Mouse (Mus musculus): ENCODE measurements around the gene Zfp536. TPM values are rescaled to one million over a fixed set of nuclear protein-coding genes. Genes with fewer than 3 reads are reported as not detected.

The Zfp536 gene
- polyA plus RNA-seq (2016; fragmentation: Nextera tagmentation; extraction: Ambion mirVana): 2.0 and 2.4 TPM in 2 replicates

GRCm38 (mm10) chr7:37773312-37773702 lies at the start of gene Zfp536:
TSS of gene Zfp536 (minus strand) at chr7:37773641.
- no peak for DNase-seq (ENCODE audit: low spot score)
- peak within 1 kb of the TSS; percentile 86; the same call in 1 of the 2 replicates for H3K27ac ChIP-seq
- H3K27me3 ChIP-seq (ENCODE audit: insufficient read depth, poor library complexity, severe bottlenecking): peaks cover 66% of the 10 kb centered on the region
- no peaks in the 10 kb centered on the region for H3K36me3 ChIP-seq
- peak within 1 kb of the TSS; percentile 74 for H3K4me3 ChIP-seq
- WGBS: under 1% methylated on average over 27 of the region's 27 CpGs
- H3K9me3 ChIP-seq: no peaks in the 10 kb centered on the region
- H3K4me1 ChIP-seq: peaks cover 19% of the 10 kb centered on the region

GRCm38 (mm10) chr7:37820670-37821301 lies 47.3 kb upstream of the Zfp536 start:
- H3K4me1 ChIP-seq: peaks cover 10% of the 10 kb centered on the region; the same call in 1 of the 2 replicates
- DNase-seq (ENCODE audit: low spot score): peak; percentile 92
- no peak overlapping the region for H3K4me3 ChIP-seq
- H3K27ac ChIP-seq: peak overlapping the region; percentile 72; the same call in 1 of the 2 replicates
- no peaks in the 10 kb centered on the region for H3K9me3 ChIP-seq
- 54% methylated on average over 11 of the region's 11 CpGs for WGBS
- no peaks in the 10 kb centered on the region for H3K36me3 ChIP-seq
- peaks cover 7% of the 10 kb centered on the region; the same call in 1 of the 2 replicates for H3K27me3 ChIP-seq (ENCODE audit: insufficient read depth, poor library complexity, severe bottlenecking)

GRCm38 (mm10) chr7:37818631-37819340 lies 45.3 kb upstream of the Zfp536 start:
- DNase-seq (ENCODE audit: low spot score): peak; percentile 67
- 89% methylated on average over 8 of the region's 8 CpGs for WGBS
- no peaks in the 10 kb centered on the region for H3K36me3 ChIP-seq

GRCm38 (mm10) chr7:37816901-37817300 lies 43.5 kb upstream of the Zfp536 start:
- Histone ChIP-seq H3K27me3 (ENCODE audit: insufficient read depth, poor library complexity, severe bottlenecking) (peaks cover 7% of the 10 kb centered on the region; the same call in 1 of the 2 replicates), H3K4me1 (peaks cover 7% of the 10 kb centered on the region; the same call in 1 of the 2 replicates), H3K36me3 (no peaks in the 10 kb centered on the region), H3K4me3 (no peak overlapping the region), H3K9me3 (no peaks in the 10 kb centered on the region), H3K27ac (no peak overlapping the region)
- DNase-seq (ENCODE audit: low spot score): peak; percentile 60
- 89% methylated on average over 7 of the region's 7 CpGs for WGBS

More at GRCm38 (mm10) chr7:37818631-37819340, 45.3 kb upstream of the Zfp536 start:
- H3K4me1 ChIP-seq: peaks cover 10% of the 10 kb centered on the region; the same call in 1 of the 2 replicates
- no peaks in the 10 kb centered on the region for H3K9me3 ChIP-seq
- H3K27me3 ChIP-seq (ENCODE audit: insufficient read depth, poor library complexity, severe bottlenecking): peaks cover 7% of the 10 kb centered on the region; the same call in 1 of the 2 replicates
- no peak overlapping the region for H3K27ac ChIP-seq
- no peak overlapping the region for H3K4me3 ChIP-seq

- peak; percentile 62 for DNase-seq (ENCODE audit: low spot score)
- no peaks in the 10 kb centered on the region for H3K36me3 ChIP-seq
- WGBS: 50% methylated on average over 8 of the region's 8 CpGs
These were observed 41.5 kb upstream of the Zfp536 start for GRCm38 (mm10) chr7:37814844-37815406.

GRCm38 (mm10) chr7:37813676-37814075 lies 40.2 kb upstream of the Zfp536 start:
- 73% methylated on average over 10 of the region's 10 CpGs for WGBS
- Histone ChIP-seq H3K4me1 (no peaks in the 10 kb centered on the region), H3K27ac (no peak overlapping the region), H3K4me3 (no peak overlapping the region), H3K36me3 (no peaks in the 10 kb centered on the region), H3K27me3 (ENCODE audit: insufficient read depth, poor library complexity, severe bottlenecking) (peaks cover 4% of the 10 kb centered on the region; the same call in 1 of the 2 replicates), H3K9me3 (no peaks in the 10 kb centered on the region)
- DNase-seq (ENCODE audit: low spot score): peak; percentile 73

More at GRCm38 (mm10) chr7:37814844-37815406, 41.5 kb upstream of the Zfp536 start:
- H3K27ac ChIP-seq: no peak overlapping the region
- no peaks in the 10 kb centered on the region for H3K9me3 ChIP-seq
- no peak overlapping the region for H3K4me3 ChIP-seq
- peaks cover 7% of the 10 kb centered on the region; the same call in 1 of the 2 replicates for H3K27me3 ChIP-seq (ENCODE audit: insufficient read depth, poor library complexity, severe bottlenecking)
- no peaks in the 10 kb centered on the region for H3K4me1 ChIP-seq

- H3K27ac ChIP-seq: no peak overlapping the region
- 80% methylated on average over 5 of the region's 5 CpGs for WGBS
- H3K27me3 ChIP-seq (ENCODE audit: insufficient read depth, poor library complexity, severe bottlenecking): no peaks in the 10 kb centered on the region
- H3K36me3 ChIP-seq: no peaks in the 10 kb centered on the region
- DNase-seq (ENCODE audit: low spot score): no peak
- H3K9me3 ChIP-seq: no peaks in the 10 kb centered on the region
- H3K4me1 ChIP-seq: no peaks in the 10 kb centered on the region
- no peak overlapping the region for H3K4me3 ChIP-seq
These were observed 36.5 kb upstream of the Zfp536 start for GRCm38 (mm10) chr7:37809908-37810307.

GRCm38 (mm10) chr7:37809001-37809400 lies 35.6 kb upstream of the Zfp536 start:
- H3K4me3 ChIP-seq: no peak overlapping the region
- 84% methylated on average over 4 of the region's 4 CpGs for WGBS
- DNase-seq (ENCODE audit: low spot score): peak; percentile 54
- no peaks in the 10 kb centered on the region for H3K27me3 ChIP-seq (ENCODE audit: insufficient read depth, poor library complexity, severe bottlenecking)
- H3K4me1 ChIP-seq: no peaks in the 10 kb centered on the region
- H3K9me3 ChIP-seq: no peaks in the 10 kb centered on the region
- H3K36me3 ChIP-seq: no peaks in the 10 kb centered on the region
- no peak overlapping the region for H3K27ac ChIP-seq

- WGBS: 66% methylated on average over 3 of the region's 3 CpGs
- Histone ChIP-seq H3K27ac (no peak overlapping the region), H3K4me3 (no peak overlapping the region), H3K4me1 (peaks cover 6% of the 10 kb centered on the region; the same call in 1 of the 2 replicates), H3K27me3 (ENCODE audit: insufficient read depth, poor library complexity, severe bottlenecking) (no peaks in the 10 kb centered on the region), H3K36me3 (no peaks in the 10 kb centered on the region), H3K9me3 (no peaks in the 10 kb centered on the region)
- DNase-seq (ENCODE audit: low spot score): no peak
These were observed 27.7 kb upstream of the Zfp536 start for GRCm38 (mm10) chr7:37801160-37801559.

- Histone ChIP-seq H3K9me3 (no peaks in the 10 kb centered on the region), H3K4me3 (no peak overlapping the region), H3K27ac (no peak overlapping the region), H3K36me3 (no peaks in the 10 kb centered on the region), H3K4me1 (no peaks in the 10 kb centered on the region), H3K27me3 (ENCODE audit: insufficient read depth, poor library complexity, severe bottlenecking) (no peaks in the 10 kb centered on the region)
- no peak for DNase-seq (ENCODE audit: low spot score)
- WGBS: 69% methylated on average over 4 of the region's 4 CpGs
These were observed 15.3 kb upstream of the Zfp536 start for GRCm38 (mm10) chr7:37788721-37789120.

GRCm38 (mm10) chr7:37775502-37775901 lies 2.1 kb upstream of the Zfp536 start:
- Histone ChIP-seq H3K4me1 (0 out of 2 replicates have a peak, but pooled peaks cover 6% of the 10 kb centered on the region), H3K27ac (no peak overlapping the region), H3K36me3 (no peaks in the 10 kb centered on the region), H3K27me3 (ENCODE audit: insufficient read depth, poor library complexity, severe bottlenecking) (peaks cover 49% of the 10 kb centered on the region), H3K9me3 (no peaks in the 10 kb centered on the region), H3K4me3 (no peak overlapping the region)
- 3% methylated on average over 15 of the region's 15 CpGs for WGBS
- no peak for DNase-seq (ENCODE audit: low spot score)

GRCm38 (mm10) chr7:37774463-37774970 lies 1.1 kb upstream of the Zfp536 start:
- WGBS: 20% methylated on average over 11 of the region's 11 CpGs
- Histone ChIP-seq H3K27me3 (ENCODE audit: insufficient read depth, poor library complexity, severe bottlenecking) (peaks cover 59% of the 10 kb centered on the region), H3K4me3 (no peak overlapping the region), H3K4me1 (peaks cover 15% of the 10 kb centered on the region), H3K27ac (no peak overlapping the region), H3K9me3 (no peaks in the 10 kb centered on the region), H3K36me3 (no peaks in the 10 kb centered on the region)
- no peak for DNase-seq (ENCODE audit: low spot score)

All from heart, embryonic 10.5 days (tissue).